Comparison of ENCODE assay signal across 9 mouse cellular contexts in the genomic region with DNA sequence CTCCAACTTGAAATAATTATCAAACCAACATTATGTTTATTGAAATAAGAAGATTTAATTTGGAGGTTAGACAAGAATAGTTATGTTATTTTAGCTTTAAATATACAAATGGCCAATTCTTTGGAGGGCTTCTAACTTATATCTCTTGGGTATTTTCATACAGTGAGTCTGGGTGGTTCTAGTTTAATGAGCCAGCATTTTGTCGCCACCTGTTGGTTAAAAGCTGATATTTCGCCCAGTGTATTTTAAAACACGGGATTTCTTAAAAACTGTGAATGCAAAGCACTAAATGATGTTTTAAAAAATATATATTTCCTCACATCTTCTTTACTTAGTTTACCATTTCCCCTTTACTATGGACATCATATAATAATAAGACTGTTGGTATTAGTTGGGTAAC.
DNase-seq lines count a peak whose midpoint lies in the region; ATAC-seq and TF ChIP-seq lines count a peak whose summit lies in the region.
"Had no signal": no experiment of that assay in that cellular context is flagged by ENCODE, and none has a peak within 500 bp of the region (broad histone marks: within the 10 kb centered on the region; RNA-seq: fewer than 3 reads in every experiment).

No protein-coding gene starts in this region.

- H3K4me1 ChIP-seq in kidney, embryonic 15.5 days: no peaks in the 10 kb centered on the region
- H3K4me1 ChIP-seq in CH12.LX (ENCODE audit: control insufficient read depth in 1 of 2, insufficient read depth in 2 of 2): no peaks in the 10 kb centered on the region
- H3K4me1 ChIP-seq: embryonic facial prominence, embryonic 13.5 days had no signal

- no peak for ATAC-seq in kidney, embryonic 15.5 days (replicated peaks; ENCODE audit: low FRiP score)

- peak; percentile 1 for DNase-seq in adrenal gland, postnatal 25 days
- no peak for DNase-seq in adrenal gland, adult 18-20 months (ENCODE audit: low spot score in 2 of 2)
- DNase-seq in kidney, postnatal 14 days: peak; percentile 22
- peak; percentile 36 for DNase-seq in CH12.LX (ENCODE audit: extremely low read depth)
- peak; percentile 20 to 29 for DNase-seq in kidney, postnatal 4 days
- peak; percentile 6 for DNase-seq in skeletal muscle tissue, adult 2 months (ENCODE audit: low read depth, low spot score)
- DNase-seq in gastrocnemius, postnatal 10 days: no peak

- H3K27me3 ChIP-seq in kidney, embryonic 15.5 days: peaks cover 22% of the 10 kb centered on the region
- no peaks in the 10 kb centered on the region for H3K27me3 ChIP-seq in CH12.LX (replicated peaks)

- TF ChIP-seq POLR2A in CH12.LX (IDR thresholded peaks at IDR 0.05; ENCODE audit: low read depth, low read length): no peak

- TF ChIP-seq CTCF in CH12.LX (conservative IDR thresholded peaks at IDR 0.05 in 1 of 2, IDR thresholded peaks at IDR 0.05 in 1 of 2; ENCODE audit: low read depth in 2 of 2, low read length in 2 of 2): peak in 1 of 2 experiments; percentile 70; a peak in 2 of 4 replicates

- WGBS in kidney, embryonic 15.5 days: 9% methylated on average over 3 of the region's 3 CpGs

- H3K9me3 ChIP-seq in kidney, embryonic 15.5 days (replicated peaks): no peaks in the 10 kb centered on the region
- no peaks in the 10 kb centered on the region for H3K9me3 ChIP-seq in CH12.LX (replicated peaks; ENCODE audit: low read length)
- H3K9me3 ChIP-seq: embryonic facial prominence, embryonic 13.5 days had no signal

- TF ChIP-seq EP300 in CH12.LX (IDR thresholded peaks at IDR 0.05; ENCODE audit: low read length): no peak

- no peaks in the 10 kb centered on the region for H3K36me3 ChIP-seq in kidney, embryonic 15.5 days
- no peaks in the 10 kb centered on the region for H3K36me3 ChIP-seq in CH12.LX (replicated peaks in 1 of 2; ENCODE audit: control insufficient read depth in 1 of 2, insufficient read depth in 1 of 2, low read length in 1 of 2)
- H3K36me3 ChIP-seq: embryonic facial prominence, embryonic 13.5 days had no signal

- no peak overlapping the region for H3K27ac ChIP-seq in kidney, embryonic 15.5 days
- no peak overlapping the region for H3K27ac ChIP-seq in CH12.LX (ENCODE audit: insufficient read depth, low read depth)
- H3K27ac ChIP-seq: embryonic facial prominence, embryonic 13.5 days had no signal

- H3K4me2 ChIP-seq in kidney, embryonic 15.5 days: no peak overlapping the region
- H3K4me2 ChIP-seq in CH12.LX (ENCODE audit: insufficient read depth, low read depth, poor library complexity, severe bottlenecking): no peak overlapping the region
- H3K4me2 ChIP-seq: embryonic facial prominence, embryonic 13.5 days had no signal

- no peak overlapping the region for H3K9ac ChIP-seq in kidney, embryonic 15.5 days
- no peak overlapping the region for H3K9ac ChIP-seq in CH12.LX (ENCODE audit: insufficient read depth, low read depth)
- H3K9ac ChIP-seq: embryonic facial prominence, embryonic 13.5 days had no signal

- dilution Hi-C loops in CH12.LX (cut with MboI; ENCODE audit: extremely low pct_ligation_motif_present, extremely low pct_unique_long_range_greater_than_20kb, low sequenced_read_pairs): no loop called here

- no peak overlapping the region for H3K4me3 ChIP-seq in kidney, embryonic 15.5 days (replicated peaks)
- no peak overlapping the region for H3K4me3 ChIP-seq in CH12.LX (replicated peaks in 1 of 3; ENCODE audit: low read depth in 2 of 3, low read length in 2 of 3, poor library complexity in 1 of 3)
- H3K4me3 ChIP-seq: embryonic facial prominence, embryonic 13.5 days had no signal

- TF ChIP-seq RAD21 in CH12.LX (IDR thresholded peaks at IDR 0.05; ENCODE audit: low read depth, low read length): peak; percentile 70

- in situ Hi-C loops in CH12.LX (cut with MboI; ENCODE audit: low pct_ligation_motif_present, low pct_unique_long_range_greater_than_20kb, low sequenced_read_pairs): no loop called here

- no peaks in the 10 kb centered on the region for H3K79me2 ChIP-seq in CH12.LX (replicated peaks; ENCODE audit: control insufficient read depth, extremely low read depth, insufficient read depth, poor library complexity, severe bottlenecking)

TF ChIP-seq in CH12.LX, 34 proteins besides CTCF, POLR2A, EP300 and RAD21:
- TF ChIP-seq ZC3H11A (IDR thresholded peaks at IDR 0.05; ENCODE audit: low read depth, low read length) (peak; percentile 8; the same call in 1 of the 2 replicates), ZKSCAN1 (IDR thresholded peaks at IDR 0.05; ENCODE audit: borderline replicate concordance, low read depth, low read length) (no peak), USF1 (IDR thresholded peaks at IDR 0.05; ENCODE audit: low read depth, low read length) (no peak), TBP (conservative IDR thresholded peaks at IDR 0.05; ENCODE audit: low read depth, low read length) (no peak), SMC3 (IDR thresholded peaks at IDR 0.05; ENCODE audit: low read depth, low read length) (peak; percentile 52)

Comparison
In these comparisons a context has a peak if more than half of its experiments do, and no peak if none do; other contexts are left out.
1. DNase-seq: peak in adrenal gland, postnatal 25 days (single experiment), kidney, postnatal 14 days (single experiment), CH12.LX (single experiment), kidney, postnatal 4 days (2 of 2) and skeletal muscle tissue, adult 2 months (single experiment); none in adrenal gland, adult 18-20 months (0 of 2) and gastrocnemius, postnatal 10 days (single experiment).